Mouse (Mus musculus): ENCODE results near the gene Rdh14.

Rdh14 gene

DNA sequence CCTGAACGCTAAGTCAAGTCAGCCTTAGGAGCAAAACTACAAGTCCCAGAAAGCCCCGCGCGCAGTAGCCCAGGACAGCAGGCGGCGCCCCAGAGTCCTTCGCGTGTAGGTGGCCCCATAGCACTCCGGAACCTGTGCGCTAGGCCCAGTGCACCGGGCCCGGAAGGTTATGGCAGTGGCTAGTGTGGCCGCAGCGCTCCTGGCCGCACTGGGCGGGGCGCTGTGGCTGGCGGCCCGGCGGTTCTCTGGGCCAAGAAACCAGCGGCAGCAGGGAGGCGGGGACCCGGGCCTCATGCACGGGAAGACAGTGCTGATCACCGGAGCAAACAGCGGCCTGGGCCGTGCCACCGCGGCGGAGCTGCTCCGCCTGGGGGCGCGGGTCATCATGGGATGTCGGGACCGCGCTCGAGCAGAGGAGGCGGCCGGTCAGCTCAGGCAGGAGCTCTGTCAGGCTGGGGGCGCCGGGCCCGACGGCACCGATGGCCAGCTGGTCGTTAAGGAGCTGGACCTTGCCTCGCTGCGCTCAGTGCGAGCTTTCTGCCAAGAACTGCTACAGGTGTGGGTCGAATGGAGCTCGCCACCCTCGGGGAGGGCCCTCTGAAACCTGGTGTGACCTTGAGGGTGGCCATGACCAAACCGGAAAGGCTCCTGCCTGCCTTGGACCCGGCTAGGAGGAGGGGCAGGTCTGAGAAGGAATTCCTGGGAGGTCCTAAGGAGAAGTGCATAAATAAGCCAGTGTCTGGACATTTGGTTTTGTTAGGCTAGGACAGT lies at the start of gene Rdh14:
Rdh14 (plus strand) TSS at position 102 of the 771 bp plus-strand sequence.
- DNase-seq (ENCODE audit: low read depth, low spot score), result peak; percentile 91

GRCm38 (mm10) chr12:10350706-10351105 lies 39.9 kb upstream of the Rdh14 start:
- no peak for DNase-seq (ENCODE audit: low read depth, low spot score)

DNA sequence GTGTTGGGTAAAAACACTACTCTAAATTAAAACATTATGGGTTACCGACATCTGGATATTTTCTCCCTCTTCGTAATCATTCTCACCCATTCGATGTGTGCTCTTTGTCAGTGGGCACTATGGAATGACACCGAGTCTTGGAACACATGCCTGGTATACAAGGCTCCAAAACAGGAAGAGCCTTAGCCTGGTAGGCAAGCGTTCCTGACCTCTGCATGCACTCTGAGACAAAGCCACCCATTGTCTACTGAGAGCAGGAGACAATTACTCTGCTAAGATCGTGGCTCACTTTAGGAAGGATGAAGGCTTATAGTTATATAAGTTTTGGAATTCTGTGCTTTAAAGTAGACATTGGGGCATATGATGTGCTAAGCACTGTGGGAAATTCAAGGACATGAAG lies 32.8 kb upstream of the Rdh14 start:
- no peak for DNase-seq (ENCODE audit: low read depth, low spot score)

GRCm38 (mm10) chr12:10369673-10370072 lies 20.9 kb upstream of the Rdh14 start, which contains the start of gene Nt5c1b:
Gene Nt5c1b (plus strand): TSS chr12:10369973.
- no peak for DNase-seq (ENCODE audit: low read depth, low spot score)

DNA sequence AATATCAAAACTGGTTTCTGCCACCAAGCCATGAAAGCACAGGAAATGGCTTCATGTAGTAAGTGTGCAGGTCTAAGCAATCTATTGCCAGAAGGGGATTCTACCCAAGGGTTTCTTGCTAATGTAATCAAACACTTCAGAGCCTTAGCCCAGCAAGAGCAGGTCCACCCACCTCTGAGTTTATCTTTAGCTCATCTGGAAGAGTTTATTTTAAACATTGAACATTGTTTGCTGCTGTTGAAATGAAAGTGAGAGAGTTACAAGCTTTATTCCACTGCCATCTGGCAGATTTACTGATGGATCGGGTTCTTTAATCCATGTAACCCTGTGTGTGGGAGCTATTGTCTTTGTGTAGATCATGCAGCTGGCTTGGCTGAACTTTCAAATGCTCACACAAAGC lies 10.2 kb downstream of the Rdh14 start:
- no peak for DNase-seq (ENCODE audit: low read depth, low spot score)

- no peak for DNase-seq (ENCODE audit: low read depth, low spot score)
These were observed 12.0 kb downstream of the Rdh14 start for GRCm38 (mm10) chr12:10402421-10403115.

DNA sequence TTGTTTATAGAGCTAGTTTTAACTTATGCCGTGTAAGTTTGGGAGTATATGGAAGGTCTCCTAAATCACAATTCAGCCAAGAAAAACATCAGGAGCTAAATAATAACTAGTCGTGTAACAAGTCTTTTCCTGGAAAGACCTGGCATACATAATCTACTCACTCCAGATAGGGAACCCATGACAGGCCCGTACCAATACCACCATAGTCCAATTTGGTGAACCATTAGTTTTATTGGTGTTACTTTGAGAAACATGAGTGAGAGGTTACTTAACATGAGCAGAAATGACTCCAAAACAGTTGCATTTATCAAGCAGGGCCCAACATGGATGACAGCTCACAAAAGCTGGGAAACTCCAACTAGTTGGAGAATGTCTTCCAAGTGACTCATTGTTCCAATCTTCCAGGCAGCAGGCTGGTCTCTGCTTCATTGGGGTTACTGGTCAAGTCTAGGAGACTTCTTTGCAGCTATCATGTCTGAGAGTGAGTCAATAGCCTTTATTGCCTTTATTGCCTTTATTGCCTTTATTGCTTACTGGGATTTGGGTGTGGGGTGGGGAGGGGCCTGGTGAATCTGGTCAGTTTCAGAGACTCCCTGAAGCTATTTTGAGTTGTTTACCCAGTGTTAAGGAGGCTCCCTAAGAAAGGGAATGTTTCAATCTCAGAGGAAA lies 20.1 kb downstream of the Rdh14 start:
- no peak for DNase-seq (ENCODE audit: low read depth, low spot score)

- no peak for DNase-seq (ENCODE audit: low read depth, low spot score)
These were observed 20.9 kb downstream of the Rdh14 start for GRCm38 (mm10) chr12:10411453-10411852.

GRCm38 (mm10) chr12:10422347-10422746 lies 31.8 kb downstream of the Rdh14 start:
- DNase-seq (ENCODE audit: low read depth, low spot score), result no peak

DNA sequence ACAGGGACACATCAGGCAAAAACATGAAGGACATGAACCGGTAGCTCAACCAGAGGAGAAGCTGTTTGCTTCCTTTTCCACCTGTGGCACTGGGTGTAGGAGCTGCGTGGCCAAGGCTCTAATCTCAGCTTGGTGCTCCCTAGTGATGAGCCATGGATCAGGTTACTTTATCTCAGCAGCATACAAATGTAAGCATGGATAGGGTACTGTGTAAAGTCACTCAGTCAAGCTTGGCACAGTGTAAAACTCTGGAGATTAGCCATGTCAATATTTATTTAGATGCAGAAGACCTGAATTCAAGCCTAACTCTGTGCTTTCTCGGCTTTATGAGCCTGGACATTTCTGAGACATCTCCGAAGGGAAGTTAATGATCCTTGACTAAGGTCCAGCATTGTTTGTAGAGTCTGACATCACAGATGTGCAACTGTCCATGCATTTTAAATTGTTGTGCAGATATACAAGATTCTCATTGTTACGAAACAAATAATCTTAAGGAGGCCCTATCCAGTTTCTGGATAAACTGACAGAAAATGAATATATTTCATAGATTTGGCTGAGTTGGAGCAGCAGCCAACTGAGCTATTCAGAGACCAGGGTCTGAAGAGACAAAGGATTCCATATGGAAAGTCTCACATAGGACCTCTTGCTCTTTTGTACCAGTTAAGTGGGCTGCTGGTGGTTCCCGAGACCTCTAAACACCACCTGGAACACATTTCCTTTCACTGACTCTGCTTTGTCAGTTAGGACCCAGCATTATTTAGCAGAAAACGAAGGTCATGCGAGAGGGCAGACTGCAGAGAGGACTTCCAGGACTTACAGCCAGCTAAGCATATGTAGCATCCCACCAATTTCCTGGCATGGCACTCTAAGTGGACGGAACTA lies 35.7 kb downstream of the Rdh14 start:
- no peak for DNase-seq (ENCODE audit: low read depth, low spot score)

GRCm38 (mm10) chr12:10430999-10431398 lies 40.4 kb downstream of the Rdh14 start:
- no peak for DNase-seq (ENCODE audit: low read depth, low spot score)

DNA sequence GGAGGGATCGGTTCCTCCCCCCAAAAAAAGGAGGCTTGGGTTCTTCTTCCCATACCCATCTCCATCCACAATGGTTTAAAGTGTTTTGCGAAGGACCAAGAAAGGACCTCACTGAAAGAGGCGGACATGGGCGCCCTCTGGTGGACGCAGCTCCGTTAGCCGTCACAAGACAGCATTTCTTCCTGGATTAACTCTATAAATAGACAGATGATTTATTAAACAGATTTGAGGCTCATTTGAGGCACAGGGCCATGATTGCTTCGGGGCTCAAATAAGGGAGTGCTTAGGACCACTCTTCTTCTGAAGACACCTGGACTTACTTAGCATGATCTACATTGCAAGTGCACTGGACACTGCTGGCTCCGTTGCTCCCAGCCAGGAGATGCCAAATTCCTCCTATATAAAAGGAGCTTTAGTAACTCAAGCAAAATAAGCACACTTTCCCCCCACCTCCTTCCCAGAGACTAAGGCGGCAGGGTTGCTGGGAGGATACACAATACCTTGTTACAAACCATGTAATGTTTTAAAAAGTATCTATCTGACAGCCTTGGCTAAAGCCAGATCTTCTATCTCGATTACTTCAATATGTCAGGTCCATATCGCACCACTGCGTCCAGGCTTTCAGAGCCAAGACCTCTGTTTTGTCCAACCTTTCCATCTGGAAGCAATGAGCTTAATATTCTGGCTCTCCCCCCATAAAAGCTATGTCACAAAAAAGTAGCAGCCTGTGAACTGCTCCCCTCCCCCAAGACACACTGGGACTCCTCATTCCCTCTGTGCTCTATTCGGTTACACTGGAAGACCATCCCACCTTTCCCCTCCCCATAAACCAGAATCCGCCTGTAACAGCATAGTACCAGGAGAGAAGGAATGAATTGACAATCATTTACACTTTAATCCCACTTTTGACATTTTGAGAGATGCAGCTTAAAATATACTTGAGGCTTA lies 47.8 kb downstream of the Rdh14 start:
- DNase-seq (ENCODE audit: low read depth, low spot score), result peak; percentile 59

DNA sequence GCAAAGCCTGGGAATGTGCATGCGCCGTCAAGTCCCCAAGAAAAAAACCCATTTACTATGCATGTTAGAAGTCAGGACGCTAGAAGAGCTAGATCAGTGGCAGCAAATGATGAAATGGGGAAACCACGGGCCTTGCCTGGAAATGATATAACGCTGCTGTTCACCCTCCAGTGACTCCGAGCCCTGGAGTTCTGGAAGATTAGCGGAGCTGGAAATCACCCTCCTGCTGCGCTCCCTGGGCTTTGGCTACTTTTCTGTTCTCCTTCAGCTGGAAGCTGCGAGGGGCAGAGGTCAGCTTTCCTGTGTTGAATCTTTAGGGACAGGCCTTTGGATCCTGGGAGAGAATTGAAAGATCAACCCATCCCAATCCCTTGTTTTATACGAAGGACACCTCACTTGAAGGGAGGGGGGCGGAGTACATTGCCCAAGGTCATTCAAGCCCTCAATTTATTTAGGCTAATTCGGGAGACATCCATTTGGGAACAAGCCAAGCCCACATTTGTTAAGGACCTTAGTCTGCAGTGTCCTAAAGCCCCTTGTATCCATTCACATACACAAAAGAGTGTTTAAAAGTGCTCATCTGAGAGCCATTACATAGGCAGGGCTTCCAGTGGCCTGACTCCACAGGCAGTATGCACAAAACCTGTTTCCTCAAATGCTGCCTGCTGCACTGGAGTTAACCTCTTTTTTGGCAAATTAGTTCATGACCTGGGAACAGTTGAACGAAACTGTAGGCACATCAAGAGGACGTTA lies 49.1 kb downstream of the Rdh14 start:
- DNase-seq (ENCODE audit: low read depth, low spot score), result peak; percentile 57

Measured in ES-CJ7 (cell line).